Mouse (Mus musculus): Measurements from ENCODE around the gene Tgif2lx2. TPM values are rescaled to one million over a fixed set of nuclear protein-coding genes. Genes with fewer than 3 reads are reported as not detected.
"Not testable (repeated sequence)": the region's sequence is repeated elsewhere in the genome, so short reads cannot be mapped to it uniquely, and the experiment has no call there.

Gene Tgif2lx2
- polyA plus RNA-seq (2015; fragmentation: Nextera tagmentation; extraction: Ambion mirVana): not detected in 2 replicates

DNA sequence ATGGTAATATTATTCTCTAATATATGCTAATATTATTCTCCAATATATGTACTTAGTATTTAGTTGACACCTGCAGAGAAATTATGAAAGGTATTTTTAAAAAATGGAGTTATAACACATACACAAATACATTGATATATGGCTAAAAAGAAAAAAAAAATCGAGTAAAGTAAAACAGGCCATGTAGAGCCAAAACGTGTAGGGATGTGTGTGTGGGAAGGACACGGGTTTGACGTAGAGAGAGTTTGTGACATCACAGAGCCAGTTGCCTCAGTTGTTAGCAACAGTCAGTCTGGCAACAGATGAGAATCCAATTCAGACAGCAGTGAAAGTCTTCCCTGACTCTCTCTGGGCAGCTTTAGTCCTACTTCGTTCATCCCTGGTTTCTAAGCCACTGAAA lies at the start of gene Tgif2lx2:
TSS of gene Tgif2lx2 (plus strand) at position 301 of the 400 bp plus-strand sequence.
- H3K36me3 ChIP-seq (ENCODE audit: control insufficient read depth, insufficient read depth); H3K4me2 ChIP-seq (ENCODE audit: low read length); H3K4me3 ChIP-seq (replicated peaks; ENCODE audit: low read length); H3K9me3 ChIP-seq (ENCODE audit: control insufficient read depth, low read length); H3K4me1 ChIP-seq (replicated peaks; ENCODE audit: control insufficient read depth, insufficient read depth, low read length); ATAC-seq; H3K27me3 ChIP-seq (replicated peaks; ENCODE audit: control insufficient read depth, insufficient read depth, low read length); H3K9ac ChIP-seq (replicated peaks; ENCODE audit: low read depth, low read length); H3K27ac ChIP-seq (ENCODE audit: low read length): not testable (repeated sequence)
- no CpG with 5 or more reads among the region's 5 CpGs for WGBS

Other genes starting within 250 kb of the Tgif2lx2 start
- gene Tgif2lx1, start 53.5 kb downstream of the Tgif2lx2 start, polyA plus RNA-seq (2015; fragmentation: Nextera tagmentation; extraction: Ambion mirVana): not detected in 2 replicates

Measured in forebrain, embryonic 16.5 days (tissue).